Mouse (Mus musculus) heart, postnatal 10 days (tissue): ENCODE results near the gene Mad1l1. TPM values are rescaled to one million over a fixed set of nuclear protein-coding genes. Genes with fewer than 3 reads are reported as not detected.

Experiments
- DNase-seq, 2 experiments: peaks; one replicate each; pipeline ENCODE4 v3.0.0; 2021
- intact Hi-C: fragments of 180-260 bp; cut with DNase I; formaldehyde crosslinking; loops from one replicate; pipeline ENCODE4 v1.15.1; 2025
- total RNA-seq, 2 experiments: library from RNA; stranded (reverse); gene quantifications; 2 replicates each; pipeline ENCODE4 v1.2.3; 2021

The Mad1l1 gene
- total RNA-seq, 2 experiments from 2014 or later: 16.5 to 21.2 TPM

GRCm38 (mm10) chr5:140151180-140151579 lies 170.2 kb downstream of the Mad1l1 start:
- DNase-seq: no peak
- intact Hi-C loops: no loop called here

GRCm38 (mm10) chr5:140150694-140151093 lies 170.7 kb downstream of the Mad1l1 start:
- no peak for DNase-seq
- intact Hi-C loops: no loop called here

GRCm38 (mm10) chr5:140150136-140150535 lies 171.2 kb downstream of the Mad1l1 start:
- intact Hi-C loops: no loop called here
- DNase-seq: peak; percentile 59 to 61

GRCm38 (mm10) chr5:140149298-140149697 lies 172.1 kb downstream of the Mad1l1 start:
- intact Hi-C loops: no loop called here
- no peak for DNase-seq

GRCm38 (mm10) chr5:140143541-140143940 lies 177.8 kb downstream of the Mad1l1 start:
- DNase-seq: no peak
- intact Hi-C loops: loop anchor here (5.0 kb wide), 2 partner anchors 101 to 149 kb away; no protein-coding TSS in a partner anchor

- DNase-seq: peak; percentile 61 to 71
- intact Hi-C loops: loop anchor here (2.0 to 5.0 kb wide), 3 partner anchors 99 to 235 kb away; partner anchors contain the start of gene Elfn1
These were observed 180.0 kb downstream of the Mad1l1 start for GRCm38 (mm10) chr5:140141336-140141735.

GRCm38 (mm10) chr5:140140214-140140613 lies 181.1 kb downstream of the Mad1l1 start:
- DNase-seq: peak; percentile 59 to 76
- intact Hi-C loops: loop anchor here (1.0 to 5.0 kb wide), 4 partner anchors 98 to 302 kb away; partner anchors contain the start of gene Elfn1

GRCm38 (mm10) chr5:140135734-140136625 lies 185.4 kb downstream of the Mad1l1 start:
- intact Hi-C loops: loop anchor here (5.0 kb wide), 1 partner anchor 79 kb away; no protein-coding TSS in a partner anchor

GRCm38 (mm10) chr5:140134021-140134420 lies 187.3 kb downstream of the Mad1l1 start:
- no peak for DNase-seq
- intact Hi-C loops: no loop called here

More at GRCm38 (mm10) chr5:140135734-140136625, 185.4 kb downstream of the Mad1l1 start:
- DNase-seq: peak; percentile 80 to 81

GRCm38 (mm10) chr5:140128414-140128981 lies 192.9 kb downstream of the Mad1l1 start:
- intact Hi-C loops: no loop called here
- no peak for DNase-seq

- intact Hi-C loops: no loop called here
- no peak for DNase-seq
These were observed 193.4 kb downstream of the Mad1l1 start for GRCm38 (mm10) chr5:140127981-140128380.

- DNase-seq: no peak
- intact Hi-C loops: no loop called here
These were observed 196.7 kb downstream of the Mad1l1 start for GRCm38 (mm10) chr5:140124626-140125025.

GRCm38 (mm10) chr5:140123640-140124366 lies 197.5 kb downstream of the Mad1l1 start:
- no peak for DNase-seq
- intact Hi-C loops: no loop called here

GRCm38 (mm10) chr5:140123194-140123593 lies 198.2 kb downstream of the Mad1l1 start:
- no peak for DNase-seq
- intact Hi-C loops: no loop called here

- intact Hi-C loops: no loop called here
- no peak for DNase-seq
These were observed 199.4 kb downstream of the Mad1l1 start for GRCm38 (mm10) chr5:140121966-140122365.

GRCm38 (mm10) chr5:140118921-140119320 lies 202.4 kb downstream of the Mad1l1 start:
- intact Hi-C loops: no loop called here
- no peak for DNase-seq

- intact Hi-C loops: no loop called here
These were observed 203.4 kb downstream of the Mad1l1 start for GRCm38 (mm10) chr5:140117968-140118367.

GRCm38 (mm10) chr5:140115434-140116271 lies 205.7 kb downstream of the Mad1l1 start:
- intact Hi-C loops: no loop called here
- peak; percentile 81 to 84 for DNase-seq

More at GRCm38 (mm10) chr5:140117968-140118367, 203.4 kb downstream of the Mad1l1 start:
- DNase-seq: no peak

GRCm38 (mm10) chr5:140114512-140115060 lies 206.8 kb downstream of the Mad1l1 start:
- intact Hi-C loops: no loop called here
- peak; percentile 9 to 16 for DNase-seq

GRCm38 (mm10) chr5:140113281-140113680 lies 208.1 kb downstream of the Mad1l1 start:
- no peak for DNase-seq
- intact Hi-C loops: no loop called here
